Mouse (Mus musculus): ENCODE measurements around the gene Lypd8. TPM values are rescaled to one million over a fixed set of nuclear protein-coding genes. Genes with fewer than 3 reads are reported as not detected.

The Lypd8 gene
- polyA plus RNA-seq, 1 experiment from 2014 or later = not detected

- DNase-seq = no peak
- H3K4me1 ChIP-seq (ENCODE audit: insufficient read depth) = no peaks in the 10 kb centered on the region
- no peak overlapping the region for H3K4me3 ChIP-seq (ENCODE audit: low read depth, low read length)
- H3K4me2 ChIP-seq (ENCODE audit: low read depth, low read length) = no peak overlapping the region
- no peaks in the 10 kb centered on the region for H3K9me3 ChIP-seq (ENCODE audit: low read length)
- H3K27me3 ChIP-seq (ENCODE audit: insufficient read depth, low read length) = no peaks in the 10 kb centered on the region
- no peaks in the 10 kb centered on the region for H3K36me3 ChIP-seq (replicated peaks; ENCODE audit: insufficient read depth, low read length)
- no peak overlapping the region for H3K9ac ChIP-seq (replicated peaks)
- ATAC-seq = no peak
- TF ChIP-seq EP300 (IDR thresholded peaks at IDR 0.05; ENCODE audit: low read depth) (no peak), CTCF (IDR thresholded peaks at IDR 0.05; ENCODE audit: low read depth) (no peak)
- 68% methylated on average over 3 of the region's 3 CpGs for WGBS (ENCODE audit: insufficient replicate concordance)
- no peak overlapping the region for H3K27ac ChIP-seq (ENCODE audit: low read depth)
These were observed 39.5 kb downstream of the Lypd8 start for GRCm38 (mm10) chr11:58418336-58418735.

GRCm38 (mm10) chr11:58420815-58421214 lies 42.0 kb downstream of the Lypd8 start, which contains the start of gene 1810065E05Rik:
1810065E05Rik (plus strand) TSS chr11:58421111.
- Histone ChIP-seq H3K9ac (replicated peaks) (no peak within 1 kb of the TSS), H3K27ac (ENCODE audit: low read depth) (no peak within 1 kb of the TSS), H3K9me3 (ENCODE audit: low read length) (no peaks in the 10 kb centered on the region), H3K4me3 (ENCODE audit: low read depth, low read length) (no peak within 1 kb of the TSS), H3K36me3 (replicated peaks; ENCODE audit: insufficient read depth, low read length) (no peaks in the 10 kb centered on the region), H3K27me3 (ENCODE audit: insufficient read depth, low read length) (no peaks in the 10 kb centered on the region), H3K4me1 (ENCODE audit: insufficient read depth) (no peaks in the 10 kb centered on the region), H3K4me2 (ENCODE audit: low read depth, low read length) (no peak within 1 kb of the TSS)
- no peak for DNase-seq
- TF ChIP-seq EP300 (IDR thresholded peaks at IDR 0.05; ENCODE audit: low read depth) (no peak), CTCF (IDR thresholded peaks at IDR 0.05; ENCODE audit: low read depth) (no peak)
- WGBS (ENCODE audit: insufficient replicate concordance) = 57% methylated on average over 1 of the region's 1 CpGs
- no peak for ATAC-seq

GRCm38 (mm10) chr11:58432259-58432658 lies 53.4 kb downstream of the Lypd8 start, which contains the start of gene Gm12253:
Gm12253 (plus strand) TSS chr11:58432559.
- no peaks in the 10 kb centered on the region for H3K4me1 ChIP-seq (ENCODE audit: insufficient read depth)
- 70% methylated on average over 3 of the region's 3 CpGs for WGBS (ENCODE audit: insufficient replicate concordance)
- no peak within 1 kb of the TSS for H3K27ac ChIP-seq (ENCODE audit: low read depth)
- H3K9me3 ChIP-seq (ENCODE audit: low read length) = no peaks in the 10 kb centered on the region
- H3K4me2 ChIP-seq (ENCODE audit: low read depth, low read length) = no peak within 1 kb of the TSS
- H3K9ac ChIP-seq (replicated peaks) = no peak within 1 kb of the TSS
- H3K27me3 ChIP-seq (ENCODE audit: insufficient read depth, low read length) = no peaks in the 10 kb centered on the region
- H3K36me3 ChIP-seq (replicated peaks; ENCODE audit: insufficient read depth, low read length) = no peaks in the 10 kb centered on the region
- H3K4me3 ChIP-seq (ENCODE audit: low read depth, low read length) = no peak within 1 kb of the TSS
- DNase-seq = no peak
- ATAC-seq = no peak
- TF ChIP-seq CTCF (IDR thresholded peaks at IDR 0.05; ENCODE audit: low read depth) (no peak), EP300 (IDR thresholded peaks at IDR 0.05; ENCODE audit: low read depth) (no peak)

GRCm38 (mm10) chr11:58437866-58438265 lies 59.0 kb downstream of the Lypd8 start:
- no peak for DNase-seq
- no peak for TF ChIP-seq EP300 (IDR thresholded peaks at IDR 0.05; ENCODE audit: low read depth)
- no peak for TF ChIP-seq CTCF (IDR thresholded peaks at IDR 0.05; ENCODE audit: low read depth)

More at GRCm38 (mm10) chr11:58437866-58438265, 59.0 kb downstream of the Lypd8 start:
- Histone ChIP-seq H3K4me1 (ENCODE audit: insufficient read depth) (no peaks in the 10 kb centered on the region), H3K4me2 (ENCODE audit: low read depth, low read length) (no peak overlapping the region), H3K36me3 (replicated peaks; ENCODE audit: insufficient read depth, low read length) (no peaks in the 10 kb centered on the region), H3K9ac (replicated peaks) (no peak overlapping the region), H3K27me3 (ENCODE audit: insufficient read depth, low read length) (no peaks in the 10 kb centered on the region), H3K4me3 (ENCODE audit: low read depth, low read length) (no peak overlapping the region), H3K27ac (ENCODE audit: low read depth) (no peak overlapping the region), H3K9me3 (ENCODE audit: low read length) (no peaks in the 10 kb centered on the region)
- 40% methylated on average over 5 of the region's 5 CpGs for WGBS (ENCODE audit: insufficient replicate concordance)
- no peak for ATAC-seq

Other genes starting within 250 kb of the Lypd8 start
- gene Gemin5, start 210.5 kb upstream of the Lypd8 start, polyA plus RNA-seq (2015; fragmentation: Nextera tagmentation; extraction: Ambion mirVana) = 4.2 and 5.3 TPM in 2 replicates
- gene Mrpl22, start 207.4 kb upstream of the Lypd8 start, polyA plus RNA-seq (2015; fragmentation: Nextera tagmentation; extraction: Ambion mirVana) = 87.7 and 87.9 TPM in 2 replicates
- 42.4 and 43.7 TPM in 2 replicates for gene Igtp, start 179.5 kb upstream of the Lypd8 start, polyA plus RNA-seq (2015; fragmentation: Nextera tagmentation; extraction: Ambion mirVana)
- 17.2 and 18.2 TPM in 2 replicates for gene Irgm2, start 179.4 kb upstream of the Lypd8 start, polyA plus RNA-seq (2015; fragmentation: Nextera tagmentation; extraction: Ambion mirVana)
- gene 4930438A08Rik, start 104.2 kb upstream of the Lypd8 start, polyA plus RNA-seq (2015; fragmentation: Nextera tagmentation; extraction: Ambion mirVana) = 4.9 and 7.0 TPM in 2 replicates
- 3.3 and 4.0 TPM in 2 replicates for gene Zfp692, start 72.0 kb upstream of the Lypd8 start, polyA plus RNA-seq (2015; fragmentation: Nextera tagmentation; extraction: Ambion mirVana)
- gene Zfp672, start 48.7 kb upstream of the Lypd8 start, polyA plus RNA-seq (2015; fragmentation: Nextera tagmentation; extraction: Ambion mirVana) = 44.4 and 46.2 TPM in 2 replicates
- gene Sh3bp5l, start 48.3 kb upstream of the Lypd8 start, polyA plus RNA-seq (2015; fragmentation: Nextera tagmentation; extraction: Ambion mirVana) = 10.5 and 11.0 TPM in 2 replicates
- gene 1810065E05Rik, start 42.1 kb downstream of the Lypd8 start, polyA plus RNA-seq (2015; fragmentation: Nextera tagmentation; extraction: Ambion mirVana) = not detected in 2 replicates
- not detected in 2 replicates for gene Gm12253, start 53.5 kb downstream of the Lypd8 start, polyA plus RNA-seq (2015; fragmentation: Nextera tagmentation; extraction: Ambion mirVana)
- not detected in 2 replicates for gene Lypd9, start 73.9 kb downstream of the Lypd8 start, polyA plus RNA-seq (2015; fragmentation: Nextera tagmentation; extraction: Ambion mirVana)
- gene Olfr30, start 83.2 kb downstream of the Lypd8 start, polyA plus RNA-seq (2015; fragmentation: Nextera tagmentation; extraction: Ambion mirVana) = not detected in 2 replicates
- not detected in 2 replicates for gene Olfr332, start 113.5 kb downstream of the Lypd8 start, polyA plus RNA-seq (2015; fragmentation: Nextera tagmentation; extraction: Ambion mirVana)
- not detected in 2 replicates for gene Olfr331, start 123.5 kb downstream of the Lypd8 start, polyA plus RNA-seq (2015; fragmentation: Nextera tagmentation; extraction: Ambion mirVana)
- gene Olfr330, start 155.8 kb downstream of the Lypd8 start, polyA plus RNA-seq (2015; fragmentation: Nextera tagmentation; extraction: Ambion mirVana) = not detected in 2 replicates
- not detected in 2 replicates for gene Olfr329-ps, start 167.4 kb downstream of the Lypd8 start, polyA plus RNA-seq (2015; fragmentation: Nextera tagmentation; extraction: Ambion mirVana)
- gene Olfr328, start 176.6 kb downstream of the Lypd8 start, polyA plus RNA-seq (2015; fragmentation: Nextera tagmentation; extraction: Ambion mirVana) = not detected in 2 replicates
- not detected in 2 replicates for gene Olfr224, start 191.5 kb downstream of the Lypd8 start, polyA plus RNA-seq (2015; fragmentation: Nextera tagmentation; extraction: Ambion mirVana)
- gene Olfr325, start 198.7 kb downstream of the Lypd8 start, polyA plus RNA-seq (2015; fragmentation: Nextera tagmentation; extraction: Ambion mirVana) = not detected in 2 replicates
- gene Olfr324, start 216.1 kb downstream of the Lypd8 start, polyA plus RNA-seq (2015; fragmentation: Nextera tagmentation; extraction: Ambion mirVana) = not detected in 2 replicates
- not detected in 2 replicates for gene 2210407C18Rik, start 237.0 kb downstream of the Lypd8 start, polyA plus RNA-seq (2015; fragmentation: Nextera tagmentation; extraction: Ambion mirVana)

Measured in liver, postnatal 0 days (tissue).